Mouse (Mus musculus) right cerebral cortex, adult 2 months (tissue): ENCODE results near the gene Lamb3.

Source experiments
- DNase-seq, 2 experiments: peaks; one replicate each; pipeline ENCODE4 v3.0.0; 2021 to 2022; ENCODE audit warnings: low spot score in 2 of 2

The Lamb3 gene

DNA sequence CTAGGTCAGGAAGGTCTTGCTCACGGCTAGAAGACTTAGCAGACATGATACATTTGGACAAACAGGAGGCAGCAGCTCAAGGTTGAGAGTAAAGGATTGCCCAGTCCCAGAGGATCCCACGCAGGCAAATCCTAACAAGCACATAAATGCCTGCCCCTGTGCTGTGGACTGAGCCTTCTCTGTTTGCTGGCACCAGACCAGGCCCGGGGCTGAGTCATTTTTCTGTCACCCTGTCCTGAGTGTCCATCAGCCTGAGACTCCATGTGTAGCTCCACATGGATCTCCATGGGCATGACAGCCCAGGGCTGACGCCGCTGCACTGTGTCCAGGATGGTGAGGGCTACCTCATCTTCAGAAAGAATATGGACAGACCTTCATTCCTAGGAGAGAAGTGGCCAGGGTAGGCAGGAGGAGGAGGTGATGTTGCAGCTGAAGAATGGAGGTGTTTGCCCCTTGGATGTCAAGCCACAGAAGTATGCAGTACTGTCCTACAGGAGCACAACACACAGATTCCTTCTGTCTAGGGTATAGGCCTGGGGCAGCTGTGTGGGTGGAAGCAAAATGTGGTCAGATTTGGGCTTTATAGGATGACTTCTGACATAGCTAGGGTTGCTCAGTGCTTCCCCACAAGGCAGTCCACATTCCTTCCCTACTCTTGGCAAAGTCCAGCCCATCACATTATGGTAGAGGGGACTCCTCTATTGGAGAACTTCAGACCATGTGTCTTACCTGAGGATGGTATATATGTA, 134.9 kb downstream of the Lamb3 start:
- DNase-seq: no peak

DNA sequence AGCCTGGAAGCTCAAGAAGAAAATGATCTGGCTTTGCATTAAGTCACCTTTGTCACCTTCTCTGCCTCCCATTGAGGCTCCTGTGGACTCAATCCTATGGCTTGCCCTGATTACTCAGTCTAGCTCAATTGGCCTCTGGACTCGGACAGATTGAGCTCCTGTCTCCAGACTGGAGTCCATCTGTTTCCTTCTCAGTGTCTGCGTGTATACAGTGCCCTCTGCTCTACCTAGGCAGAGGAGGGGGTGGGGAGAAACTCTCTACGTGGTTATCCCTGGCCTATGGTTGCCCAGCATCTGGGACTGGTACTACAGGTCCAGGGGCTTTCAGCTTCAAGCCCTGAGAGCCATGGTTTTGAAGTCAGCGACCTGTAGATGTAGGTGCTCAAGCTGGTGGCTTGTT, 136.4 kb downstream of the Lamb3 start:
- DNase-seq: no peak

DNA sequence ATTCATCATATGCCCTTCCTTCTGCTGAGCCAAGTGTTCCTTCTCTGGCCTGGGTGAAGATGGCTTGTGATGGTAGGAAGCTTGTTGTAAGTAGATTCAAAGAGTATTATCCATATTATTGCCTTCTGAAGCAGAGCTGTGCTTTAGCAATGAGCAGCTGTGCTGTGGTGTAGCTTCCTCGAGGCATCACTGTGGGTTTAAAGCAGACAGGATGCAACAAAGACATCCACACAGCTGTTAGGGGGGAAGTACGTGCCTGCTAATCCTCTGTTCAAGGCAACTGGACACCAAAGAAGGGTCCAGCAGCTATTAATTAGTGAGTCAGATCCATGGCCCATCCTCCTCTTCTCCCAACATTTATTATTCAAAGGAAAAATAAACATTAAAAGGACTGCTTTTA, 137.5 kb downstream of the Lamb3 start:
- DNase-seq: no peak

DNA sequence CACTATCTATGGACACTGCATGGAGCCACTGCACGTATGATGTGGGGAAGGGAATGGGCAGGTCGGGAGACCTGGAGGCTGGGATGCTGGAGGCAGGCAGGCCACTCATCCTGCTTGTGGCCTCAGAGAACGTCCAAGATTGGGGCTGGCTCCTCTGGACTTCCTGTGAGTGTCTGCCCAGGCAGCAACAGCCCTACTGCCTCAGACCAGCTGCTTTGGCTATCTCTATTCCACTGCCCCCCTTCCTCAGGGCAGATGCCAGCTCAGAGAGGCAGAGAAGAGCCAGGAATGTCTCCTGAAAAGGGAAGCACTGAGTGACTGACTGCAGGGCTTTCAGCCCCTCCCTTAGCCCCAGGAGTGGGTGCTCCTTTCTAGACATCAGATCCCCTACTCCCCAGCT, 139.4 kb downstream of the Lamb3 start:
- DNase-seq: no peak

DNA sequence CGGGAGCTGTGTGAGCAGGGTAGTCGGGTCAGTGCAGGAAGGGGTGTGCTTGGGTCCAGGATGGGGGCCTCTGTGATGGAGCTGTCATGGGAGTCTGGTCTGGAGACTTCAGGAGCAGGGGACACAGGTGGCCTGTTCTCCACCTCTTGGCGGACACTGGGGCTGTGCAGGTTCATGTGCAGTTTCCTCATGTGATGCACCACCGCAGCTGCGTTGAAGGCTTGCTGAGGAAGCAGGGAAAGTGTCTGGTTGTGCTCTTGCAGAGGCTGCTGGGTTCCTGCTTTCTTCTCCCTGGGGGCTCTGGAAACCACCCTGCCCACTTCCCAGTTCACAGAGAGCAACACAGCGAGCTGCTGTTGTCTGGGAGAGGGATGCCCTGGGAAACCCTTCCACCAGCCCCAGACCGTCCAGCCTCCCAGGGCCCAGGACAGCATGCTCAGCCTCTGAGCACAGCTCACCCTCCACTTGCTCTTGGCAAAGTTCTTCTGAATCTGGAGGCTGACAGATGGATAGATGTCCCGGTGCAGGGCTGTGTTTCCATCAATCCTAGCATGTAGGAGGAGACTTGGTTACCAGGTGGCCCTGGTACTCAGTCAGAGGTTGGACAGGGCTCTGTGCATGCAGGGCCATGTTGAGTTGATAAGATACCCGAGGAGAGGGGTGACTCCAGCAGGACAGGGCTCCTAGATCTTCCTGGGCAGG, 140.9 kb downstream of the Lamb3 start:
- no peak for DNase-seq

DNA sequence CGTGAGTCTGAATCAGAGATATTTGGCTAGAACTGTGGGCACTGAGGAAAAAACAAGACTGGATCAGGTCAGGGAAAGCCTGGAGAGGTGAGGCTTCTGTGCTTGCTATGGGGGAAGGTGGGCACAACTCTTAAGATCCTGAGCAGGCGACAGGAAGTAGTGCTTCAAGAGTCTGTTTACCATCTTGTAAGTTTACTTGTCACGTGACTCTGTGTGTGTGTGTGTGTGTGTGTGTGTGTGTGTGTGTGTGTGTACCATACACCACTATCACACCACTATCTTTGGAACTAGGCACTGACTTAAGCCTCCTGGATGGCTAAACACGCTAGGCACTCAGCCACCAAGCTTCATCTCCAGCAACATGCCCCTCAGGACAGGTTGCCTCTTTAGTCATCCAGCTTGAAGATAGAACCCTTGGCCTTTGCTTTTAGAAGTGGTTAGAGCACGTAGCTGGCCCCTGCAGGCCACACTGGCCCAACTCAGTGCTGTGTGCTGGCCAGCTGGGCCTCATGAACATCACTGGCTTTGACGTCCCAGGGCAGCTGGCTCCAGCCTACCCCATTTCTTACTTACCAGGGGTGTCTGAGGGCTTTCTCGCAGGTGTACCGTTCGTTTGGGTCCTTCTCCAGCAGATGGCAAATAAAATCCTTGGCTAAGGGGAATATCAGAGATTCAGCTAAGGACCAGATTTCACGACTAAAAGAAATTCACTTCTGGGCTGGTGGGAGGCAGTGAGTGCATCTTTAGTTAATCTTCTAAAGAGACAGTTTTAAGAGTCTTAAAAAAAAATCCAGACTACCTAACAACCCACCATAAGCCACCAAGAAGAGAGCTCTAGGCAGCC, 142.4 kb downstream of the Lamb3 start:
- DNase-seq: no peak

DNA sequence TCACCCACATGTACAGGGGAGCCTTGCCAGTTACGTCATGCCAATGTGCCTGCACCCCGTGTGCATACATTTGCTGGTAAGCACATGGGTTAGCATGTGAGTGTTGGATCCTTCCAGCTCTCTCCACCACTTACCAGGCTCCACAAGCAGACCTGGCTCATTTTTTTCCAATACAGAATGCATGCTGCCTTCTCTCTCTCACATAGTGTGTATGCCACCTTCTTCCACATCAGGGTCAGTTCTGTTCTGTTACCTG, 143.0 kb downstream of the Lamb3 start:
- peak; percentile 72 to 76 for DNase-seq

DNA sequence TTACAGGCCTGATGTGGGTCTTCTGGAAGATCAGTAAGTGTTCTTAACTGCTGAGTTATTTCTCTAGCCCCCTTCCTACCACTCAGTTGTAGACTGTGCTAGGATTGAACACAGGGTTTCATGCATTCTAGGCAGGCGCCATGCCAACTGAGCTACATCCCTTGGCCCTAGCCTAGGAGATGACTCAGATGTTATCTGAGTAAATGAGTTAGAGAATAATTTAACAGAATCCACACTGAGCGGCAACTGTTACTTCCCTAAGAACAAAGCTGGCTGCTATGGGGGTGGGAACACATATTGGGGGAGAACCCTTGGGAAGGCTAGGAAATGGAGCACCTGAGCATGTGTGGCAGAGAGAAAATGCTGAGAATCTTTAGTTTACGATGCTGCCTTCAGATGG, 144.1 kb downstream of the Lamb3 start:
- peak; percentile 63 to 74 for DNase-seq

DNA sequence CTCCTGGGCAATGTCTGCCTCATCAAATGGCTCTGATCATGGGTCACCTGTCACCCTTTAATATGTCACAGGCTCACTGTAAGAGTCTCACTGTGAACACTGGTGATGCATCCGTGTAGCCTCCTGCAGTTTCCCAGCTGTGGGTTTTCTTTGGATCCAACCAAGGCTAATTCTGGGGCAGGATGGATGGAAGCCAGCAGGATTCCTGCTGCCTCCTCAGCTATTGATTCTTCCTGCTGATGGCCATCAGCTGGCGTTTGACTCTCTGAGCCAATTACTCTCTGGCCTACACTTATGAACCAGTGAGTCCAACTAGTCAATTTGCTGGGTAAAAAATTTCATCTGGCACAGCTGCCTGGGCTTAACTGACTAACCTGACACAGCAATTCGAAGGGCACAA, 151.7 kb downstream of the Lamb3 start:
- no peak for DNase-seq

DNA sequence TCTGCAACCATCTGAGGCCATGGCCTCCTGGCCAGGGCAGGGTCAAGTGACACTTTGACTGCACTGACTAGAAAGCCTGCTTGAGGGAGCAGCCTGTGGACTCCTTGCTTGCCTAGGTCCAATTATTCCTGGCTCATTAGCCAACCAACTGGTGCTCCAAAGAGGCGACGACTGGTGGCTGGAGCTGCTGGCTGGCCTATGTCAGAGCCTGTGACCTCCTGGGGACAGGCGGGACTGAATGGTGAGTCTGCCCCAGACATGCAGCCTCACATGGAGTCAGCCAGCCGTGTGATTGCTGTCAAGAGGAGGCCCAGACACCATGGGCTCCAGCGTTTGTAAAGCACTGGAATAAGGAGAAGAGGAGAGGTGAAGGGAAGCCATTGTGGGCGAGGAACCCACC, 153.7 kb downstream of the Lamb3 start:
- DNase-seq: no peak

DNA sequence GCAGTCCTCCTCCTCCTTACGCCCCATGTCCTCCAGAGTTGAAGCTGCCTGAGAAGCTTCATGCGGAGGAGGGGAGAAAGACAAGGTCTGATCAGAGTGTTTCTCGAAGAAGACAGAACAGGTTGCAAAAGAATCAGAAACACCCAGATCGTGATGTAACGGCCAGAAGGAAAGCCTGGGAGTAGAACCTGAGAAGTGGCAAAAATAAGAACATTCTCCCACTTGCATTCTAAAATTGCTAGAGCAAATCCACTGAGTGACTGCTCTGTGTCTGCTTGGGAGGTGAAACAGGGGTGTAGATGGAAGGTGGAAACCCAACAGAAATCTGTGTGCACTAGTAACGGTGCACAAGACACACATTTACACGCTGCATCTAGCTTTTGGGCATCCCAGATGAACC, 154.6 kb downstream of the Lamb3 start:
- no peak for DNase-seq

DNA sequence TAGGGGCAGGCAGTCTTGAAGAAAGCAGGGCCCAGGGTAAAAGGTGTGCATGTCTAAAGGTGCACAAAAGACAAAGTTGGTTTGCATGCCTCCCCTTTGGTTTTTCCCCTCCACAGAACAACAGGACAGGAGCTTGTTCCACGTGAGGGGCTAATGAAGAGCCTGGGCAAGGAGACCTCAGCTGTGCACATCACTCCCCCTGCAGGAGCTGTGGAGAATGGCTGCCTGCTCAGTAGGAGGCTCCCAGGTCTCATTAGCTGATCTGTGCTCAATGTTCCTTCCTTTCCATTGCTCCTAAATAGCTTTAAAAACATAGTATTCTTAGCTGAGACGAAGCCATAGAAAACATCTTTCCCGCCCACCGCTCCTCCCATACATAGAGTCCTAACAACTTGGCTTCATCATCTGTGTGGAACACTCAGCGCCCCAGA, 156.3 kb downstream of the Lamb3 start:
- DNase-seq: peak; percentile 72 to 73

DNA sequence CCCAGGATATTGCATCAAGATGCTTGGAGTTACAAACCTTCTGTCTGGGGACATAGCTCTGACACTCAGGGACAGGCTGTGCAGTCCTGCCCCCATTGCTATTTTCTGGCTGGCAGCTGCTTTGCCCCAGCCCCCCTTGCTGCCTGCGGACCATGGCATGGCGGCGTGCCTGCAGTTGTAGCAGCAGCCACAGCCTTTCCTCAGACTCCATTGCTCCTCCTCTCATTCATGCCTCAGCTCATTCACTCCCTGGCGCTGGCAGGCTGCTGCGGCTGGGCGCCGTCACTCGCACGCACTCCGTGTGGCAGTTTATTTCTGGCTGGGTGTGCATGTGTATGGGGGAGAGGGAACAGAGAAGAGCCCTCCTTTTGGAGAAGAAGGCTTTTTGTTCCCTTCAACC, 160.6 kb downstream of the Lamb3 start:
- peak; percentile 74 to 75 for DNase-seq

DNA sequence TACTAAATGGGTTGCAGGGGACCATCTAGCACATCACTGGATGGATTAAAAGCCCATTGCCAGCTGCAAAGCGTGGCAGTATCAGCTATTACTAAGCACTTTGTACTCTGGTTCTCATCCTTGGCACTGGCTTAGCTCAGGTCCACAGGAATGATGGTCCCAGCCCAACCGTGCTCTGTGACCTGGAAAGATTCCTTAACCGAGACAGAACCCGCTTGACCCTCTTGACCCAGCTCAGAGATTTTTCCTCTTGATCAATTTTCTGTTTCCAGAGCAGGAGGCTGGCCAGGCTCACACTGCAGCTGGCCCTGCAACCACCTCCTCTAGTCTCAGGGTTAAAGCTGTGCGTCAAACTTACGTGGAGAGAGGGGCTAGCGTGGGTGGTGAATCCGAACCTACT, 161.6 kb downstream of the Lamb3 start:
- no peak for DNase-seq

DNA sequence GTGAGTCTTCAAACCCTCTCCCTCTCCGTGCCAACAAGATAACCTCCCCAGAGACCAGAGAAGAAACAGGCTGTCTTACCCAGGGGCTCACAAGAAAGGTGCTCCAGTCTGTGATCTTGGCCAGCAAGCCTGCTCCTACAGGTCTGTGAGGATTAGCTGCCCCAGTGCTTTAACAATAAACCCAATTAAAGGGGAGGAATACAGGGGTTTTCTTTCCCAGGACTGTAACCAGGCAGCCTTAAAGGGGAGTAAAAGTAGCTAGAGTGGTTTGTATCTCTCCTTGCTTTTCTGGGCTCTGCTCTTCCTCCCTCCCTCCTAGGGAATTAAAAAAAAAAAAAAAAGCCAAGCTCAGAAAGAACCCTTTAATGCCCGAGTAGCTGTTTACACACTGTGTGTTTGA, 162.6 kb downstream of the Lamb3 start, which contains the start of gene Camk1g:
Gene Camk1g (minus strand): TSS at position 203 of the 400 bp plus-strand sequence.
- peak; percentile 66 to 67 for DNase-seq

DNA sequence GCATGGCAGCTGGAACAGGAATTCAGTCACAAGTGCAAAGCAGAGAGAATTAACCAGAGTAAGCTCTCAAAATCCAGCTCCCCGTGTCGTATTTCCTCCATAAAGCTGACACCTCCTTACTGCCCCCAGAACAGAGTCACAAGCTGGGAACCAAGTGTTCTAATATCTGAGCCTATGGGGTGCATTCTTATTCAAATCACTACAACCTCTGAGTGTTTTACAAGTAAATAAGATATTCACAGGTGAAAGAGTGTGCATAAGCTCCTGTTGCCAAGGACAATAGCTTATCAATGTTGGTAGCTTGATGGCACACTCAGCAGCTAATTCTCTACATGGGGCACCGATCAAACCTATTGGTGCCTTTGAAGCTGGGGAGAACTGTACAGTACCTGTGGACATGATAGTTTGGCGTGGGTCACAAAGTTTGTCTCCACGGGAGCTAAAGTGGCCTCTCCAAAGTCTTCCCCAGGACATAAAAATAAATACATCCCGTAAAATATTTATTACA, 166.5 kb downstream of the Lamb3 start:
- no peak for DNase-seq

DNA sequence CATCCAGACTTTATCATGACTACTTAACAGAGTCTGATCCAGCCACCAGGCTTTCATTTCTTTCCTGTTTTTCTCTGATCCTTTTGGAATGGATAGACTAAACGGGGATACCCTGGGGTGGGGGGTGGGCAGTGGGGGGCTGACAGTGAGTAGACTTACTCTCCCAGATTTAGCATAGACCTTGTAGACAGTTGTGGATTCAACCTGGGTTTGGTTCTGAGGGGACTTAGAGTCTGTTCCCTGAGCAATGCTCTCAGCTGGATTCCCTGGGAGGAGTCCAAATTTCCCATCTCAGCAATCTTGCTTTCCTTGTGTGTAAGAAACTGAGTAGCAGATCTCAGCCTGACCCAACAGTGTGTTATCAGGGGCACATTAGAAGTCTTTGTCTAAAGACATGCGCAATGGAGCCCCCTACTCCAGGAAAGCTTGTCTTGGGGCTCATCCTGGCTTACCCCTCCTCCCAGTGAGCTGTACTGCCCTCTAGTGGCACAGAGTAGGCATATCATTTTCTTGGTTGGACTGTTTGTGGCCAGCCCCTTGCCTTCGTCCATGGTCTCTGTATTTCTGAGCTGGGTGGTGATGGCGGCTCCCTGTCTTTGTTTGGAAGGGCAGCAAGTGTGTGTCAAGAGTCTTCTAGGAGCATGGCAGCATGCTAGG, 169.1 kb downstream of the Lamb3 start:
- DNase-seq: peak in 1 of 2 experiments; percentile 47

DNA sequence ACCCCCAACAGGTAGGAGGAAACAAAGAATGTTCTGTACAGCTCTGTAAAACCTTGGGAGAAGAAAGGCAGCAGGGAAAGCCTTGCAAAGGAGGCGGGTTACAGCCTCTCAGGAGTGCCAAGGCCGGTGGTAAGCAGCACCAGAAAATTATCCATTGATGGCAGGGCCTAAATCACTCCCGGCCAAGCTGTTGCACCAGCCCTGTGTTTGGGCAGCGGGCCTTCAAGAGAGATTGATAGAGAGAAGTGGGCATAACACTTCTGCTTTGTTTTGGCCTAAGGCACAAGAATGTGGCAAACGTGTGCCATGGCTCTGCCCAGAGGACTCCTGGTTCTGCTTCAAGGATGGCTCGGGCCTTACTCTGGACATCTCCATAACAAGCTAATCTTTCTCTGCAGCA, 172.1 kb downstream of the Lamb3 start:
- no peak for DNase-seq

DNA sequence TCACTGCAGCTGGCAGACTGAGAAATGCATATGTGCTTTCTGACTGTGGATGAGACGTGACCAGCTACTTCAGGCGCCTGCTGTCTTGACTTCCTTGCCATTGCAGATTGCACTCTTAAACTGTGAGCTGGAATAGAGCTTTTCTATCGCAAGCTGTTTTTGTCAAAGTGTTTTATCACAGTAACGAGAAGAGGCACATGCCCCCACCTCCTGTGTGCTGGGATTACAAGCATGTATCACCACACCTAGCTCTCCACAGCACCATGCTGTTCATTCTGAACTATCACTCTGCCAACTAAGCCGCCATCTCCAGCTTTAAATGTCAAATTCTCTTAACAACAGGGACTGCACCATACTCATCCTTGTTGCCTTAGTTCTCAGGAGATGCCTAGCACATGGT, 173.4 kb downstream of the Lamb3 start:
- no peak for DNase-seq

DNA sequence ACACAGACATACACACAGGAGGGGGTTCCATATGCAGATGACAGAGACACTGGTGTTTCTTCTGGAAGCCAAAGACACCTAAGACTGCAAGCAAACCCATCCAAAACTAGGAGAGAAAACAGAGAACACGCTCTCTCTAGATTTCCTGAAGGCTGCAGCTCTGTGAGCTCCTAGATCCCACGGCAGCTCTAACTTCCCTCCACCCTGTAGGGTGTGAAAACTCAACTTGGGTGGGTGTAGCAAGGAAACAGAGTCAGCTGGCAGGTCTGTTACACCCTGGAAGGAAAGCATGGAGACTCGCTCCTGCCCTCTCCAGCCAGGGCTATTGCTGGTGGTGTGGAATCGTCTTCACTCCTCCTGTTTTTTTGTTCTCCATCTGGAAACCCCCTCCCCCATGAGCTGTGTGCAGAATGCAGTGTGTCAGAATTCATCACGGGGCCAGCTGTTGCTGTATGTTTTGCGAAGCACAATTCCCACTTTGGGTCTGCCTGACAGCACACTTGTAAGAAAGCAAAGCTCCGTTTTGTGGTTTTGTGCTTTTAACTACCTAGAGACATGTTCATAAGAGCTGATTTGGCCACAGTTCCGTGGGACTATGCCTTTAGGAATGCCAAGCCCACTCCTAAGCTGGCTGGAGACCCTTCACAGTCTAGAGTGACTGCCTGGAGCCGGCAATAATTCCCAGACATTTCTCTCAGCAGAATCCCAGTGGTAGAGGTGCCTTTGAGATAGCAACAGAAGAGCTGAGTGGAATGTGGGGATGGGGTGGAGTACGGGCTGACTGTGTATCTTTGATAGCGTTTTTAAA, 174.3 kb downstream of the Lamb3 start:
- DNase-seq: peak; percentile 43 to 65

DNA sequence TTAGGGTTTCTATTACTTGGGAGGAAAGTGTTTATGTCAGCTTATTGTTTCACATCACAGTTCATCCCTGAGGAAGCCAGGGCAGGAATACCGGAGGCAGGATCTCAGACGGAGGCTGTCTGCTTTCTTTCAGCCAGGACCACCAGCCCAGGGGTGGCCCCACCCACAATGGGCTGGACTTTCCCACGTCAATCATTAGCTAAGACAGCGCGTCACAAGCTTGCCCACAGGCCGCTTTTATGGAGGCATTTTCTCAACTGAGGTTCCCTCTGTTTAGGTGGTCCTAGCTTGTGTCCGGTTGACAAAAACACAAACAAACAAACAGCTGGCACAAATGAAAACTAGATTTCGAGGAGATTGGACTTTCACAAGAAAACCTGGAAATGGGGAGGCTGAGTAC, 174.9 kb downstream of the Lamb3 start:
- DNase-seq: no peak
